Mouse (Mus musculus) limb, embryonic 11.5 days (tissue): ENCODE data around the gene Cldn7. TPM values are rescaled to one million over a fixed set of nuclear protein-coding genes. Genes with fewer than 3 reads are reported as not detected.

ENCODE experiments used
- ATAC-seq: fragments of 200-750 bp; cut with Nextera tagmentation; 2 replicates; pipeline ENCODE4 v1.8.0; 2017; ENCODE audit warnings: low read depth; ENCODE audit not compliant: insufficient number of reproducible peaks, low FRiP score, low TSS enrichment
- DNase-seq: peaks from one replicate; pipeline ENCODE4 v3.0.0-alpha.2; 2015; ENCODE audit warnings: low spot score
- H3K27ac ChIP-seq: fragments of 300-500 bp; sonication (generic); replicated peaks from 2 replicates; pipeline ENCODE4 v1.5.1; 2014; ENCODE audit warnings: low read depth, mild to moderate bottlenecking, low read length
- H3K27me3 ChIP-seq: fragments of 300-500 bp; sonication (generic); 2 replicates; pipeline ENCODE4 v1.6.1; 2014; ENCODE audit warnings: mild to moderate bottlenecking, low read length, mixed read lengths; ENCODE audit not compliant: control insufficient read depth, insufficient read depth
- H3K36me3 ChIP-seq: fragments of 300-500 bp; sonication (generic); 2 replicates; pipeline ENCODE4 v1.6.1; 2014; ENCODE audit warnings: mild to moderate bottlenecking, low read length, moderate library complexity, mixed read lengths; ENCODE audit not compliant: control insufficient read depth, insufficient read depth
- H3K4me1 ChIP-seq: fragments of 300-500 bp; sonication (generic); 2 replicates; pipeline ENCODE4 v1.6.1; 2014; ENCODE audit warnings: low read length, mixed read lengths; ENCODE audit not compliant: control insufficient read depth, insufficient read depth
- H3K4me2 ChIP-seq: fragments of 300-500 bp; sonication (generic); 2 replicates; pipeline ENCODE4 v1.6.1; 2014; ENCODE audit warnings: low read depth, mild to moderate bottlenecking, moderate library complexity; ENCODE audit not compliant: severe bottlenecking
- H3K4me3 ChIP-seq: fragments of 300-500 bp; sonication (generic); 2 replicates; pipeline ENCODE4 v1.5.1; 2014; ENCODE audit warnings: low read depth, low read length
- H3K9ac ChIP-seq: fragments of 300-500 bp; sonication (generic); 2 replicates; pipeline ENCODE4 v1.6.1; 2014; ENCODE audit warnings: mild to moderate bottlenecking, low read length
- H3K9me3 ChIP-seq: fragments of 300-500 bp; sonication (generic); 2 replicates; pipeline ENCODE4 v1.6.1; 2016; ENCODE audit warnings: low read length; ENCODE audit not compliant: control insufficient read depth
- WGBS: fragments of 180-500 bp; shearing (Covaris S2); extraction: QIAGEN DNeasy Blood & Tissue Kit; methylation state at CpG from one replicate; pipeline ENCODE4 v1.1.7; 2014; 5-methylcytosine and 5-hydroxymethylcytosine counted together
- polyA plus RNA-seq: library from polyadenylated mRNA; unstranded; fragments of >200 nt; fragmentation: Nextera tagmentation; extraction: Ambion mirVana; gene quantifications from 2 replicates; pipeline ENCODE4 v1.2.1, GENCODE M21; 2014

Gene Cldn7
- polyA plus RNA-seq, 1 experiment from 2014 or later = 13.2 TPM

GRCm38 (mm10) chr11:69992932-69993331, 28.4 kb downstream of the Cldn7 start:
- 91% methylated on average over 3 of the region's 3 CpGs for WGBS
- no peak overlapping the region for H3K4me2 ChIP-seq
- ATAC-seq (no peak), DNase-seq (no peak)
- no peaks in the 10 kb centered on the region for H3K9me3 ChIP-seq
- H3K4me1 ChIP-seq = peaks cover 8% of the 10 kb centered on the region; the same call in 1 of the 2 replicates
- H3K27me3 ChIP-seq = no peaks in the 10 kb centered on the region
- H3K36me3 ChIP-seq = peaks cover 23% of the 10 kb centered on the region
- H3K27ac ChIP-seq = no peak overlapping the region
- H3K4me3 ChIP-seq = peak overlapping the region; percentile 82
- no peak overlapping the region for H3K9ac ChIP-seq

GRCm38 (mm10) chr11:69994401-69995090, 30.0 kb downstream of the Cldn7 start:
- Histone ChIP-seq H3K27me3 (no peaks in the 10 kb centered on the region), H3K9me3 (no peaks in the 10 kb centered on the region), H3K4me3 (peak overlapping the region; percentile 98; the same call in 1 of the 2 replicates), H3K4me2 (no peak overlapping the region), H3K36me3 (peaks cover 25% of the 10 kb centered on the region), H3K9ac (no peak overlapping the region), H3K4me1 (peaks cover 10% of the 10 kb centered on the region; the same call in 1 of the 2 replicates), H3K27ac (no peak overlapping the region)
- WGBS = 90% methylated on average over 11 of the region's 11 CpGs
- ATAC-seq (no peak), DNase-seq (no peak)

- DNase-seq (peak; percentile 99), ATAC-seq (peak; percentile 76)
- peaks cover 25% of the 10 kb centered on the region for H3K36me3 ChIP-seq
- peak within 1 kb of the TSS; percentile 48 for H3K4me2 ChIP-seq
- H3K9ac ChIP-seq = peak within 1 kb of the TSS; percentile 96
- no peaks in the 10 kb centered on the region for H3K9me3 ChIP-seq
- peak within 1 kb of the TSS; percentile 97 for H3K27ac ChIP-seq
- peaks cover 10% of the 10 kb centered on the region; the same call in 1 of the 2 replicates for H3K4me1 ChIP-seq
- H3K27me3 ChIP-seq = no peaks in the 10 kb centered on the region
- under 1% methylated on average over 36 of the region's 36 CpGs for WGBS
- H3K4me3 ChIP-seq = peak within 1 kb of the TSS; percentile 98
Observed at GRCm38 (mm10) chr11:69995391-69995960, 30.9 kb downstream of the Cldn7 start, which contains the start of gene Phf23. Gene Phf23 (plus strand): TSS chr11:69995777.

GRCm38 (mm10) chr11:69996161-69997061, 31.8 kb downstream of the Cldn7 start:
- DNase-seq (no peak), ATAC-seq (no peak)
- WGBS = under 1% methylated on average over 62 of the region's 66 CpGs
- Histone ChIP-seq H3K4me2 (peak overlapping the region; percentile 48), H3K27ac (peak overlapping the region; percentile 97), H3K27me3 (no peaks in the 10 kb centered on the region), H3K36me3 (peaks cover 25% of the 10 kb centered on the region), H3K4me1 (peaks cover 10% of the 10 kb centered on the region; the same call in 1 of the 2 replicates), H3K4me3 (peak overlapping the region; percentile 98), H3K9ac (peak overlapping the region; percentile 96), H3K9me3 (no peaks in the 10 kb centered on the region)

- no peaks in the 10 kb centered on the region for H3K27me3 ChIP-seq
- ATAC-seq = peak; percentile 52
- peak overlapping the region; percentile 98 for H3K4me3 ChIP-seq
- peak; percentile 91 for DNase-seq
- 2% methylated on average over 30 of the region's 44 CpGs for WGBS
- H3K27ac ChIP-seq = peak overlapping the region; percentile 97
- H3K9me3 ChIP-seq = no peaks in the 10 kb centered on the region
- peak overlapping the region; percentile 48 for H3K4me2 ChIP-seq
- H3K36me3 ChIP-seq = peaks cover 25% of the 10 kb centered on the region
- peaks cover 15% of the 10 kb centered on the region; the same call in 1 of the 2 replicates for H3K4me1 ChIP-seq
- H3K9ac ChIP-seq = peak overlapping the region; percentile 96
Observed at GRCm38 (mm10) chr11:69997070-69997509, 32.5 kb downstream of the Cldn7 start.

- Histone ChIP-seq H3K36me3 (peaks cover 22% of the 10 kb centered on the region), H3K9me3 (no peaks in the 10 kb centered on the region), H3K4me2 (no peak overlapping the region), H3K9ac (no peak overlapping the region), H3K4me1 (peaks cover 14% of the 10 kb centered on the region; the same call in 1 of the 2 replicates), H3K27ac (no peak overlapping the region), H3K4me3 (no peak overlapping the region), H3K27me3 (no peaks in the 10 kb centered on the region)
- 92% methylated on average over 27 of the region's 27 CpGs for WGBS
- ATAC-seq (no peak), DNase-seq (no peak)
Observed at GRCm38 (mm10) chr11:69998567-69999491, 34.2 kb downstream of the Cldn7 start.

GRCm38 (mm10) chr11:69999666-70000065, 35.1 kb downstream of the Cldn7 start:
- ATAC-seq = no peak
- WGBS = 71% methylated on average over 8 of the region's 8 CpGs
- peaks cover 14% of the 10 kb centered on the region; the same call in 1 of the 2 replicates for H3K4me1 ChIP-seq

More at GRCm38 (mm10) chr11:69999666-70000065, 35.1 kb downstream of the Cldn7 start:
- Histone ChIP-seq H3K27ac (no peak overlapping the region), H3K4me3 (no peak overlapping the region), H3K36me3 (peaks cover 20% of the 10 kb centered on the region), H3K4me2 (no peak overlapping the region), H3K9me3 (no peaks in the 10 kb centered on the region), H3K27me3 (no peaks in the 10 kb centered on the region), H3K9ac (no peak overlapping the region)
- no peak for DNase-seq
